Mouse (Mus musculus) activated CD4-positive, CD25-positive, alpha-beta regulatory T cell, adult 9 weeks (primary cell): ENCODE results near the gene Slc35d2. TPM values are rescaled to one million over a fixed set of nuclear protein-coding genes. Genes with fewer than 3 reads are reported as not detected.

ENCODE experiments used
- polyA plus RNA-seq: library from polyadenylated mRNA; unstranded; fragments of 100-300 nt; shearing (Covaris generic); gene quantifications from one replicate; pipeline ENCODE4 v1.2.1, GENCODE M21; 2017

Gene Slc35d2
- 31.4 TPM for polyA plus RNA-seq

GRCm38 (mm10) chr13:64128858-64129615, at the start of gene Slc35d2:
Gene Slc35d2 (minus strand): TSS chr13:64129368.

GRCm38 (mm10) chr13:64161548-64161915, 32.4 kb upstream of the Slc35d2 start, which contains the start of gene Habp4:
Gene Habp4 (plus strand): TSS chr13:64161824.

GRCm38 (mm10) chr13:64153083-64153682, 24.0 kb upstream of the Slc35d2 start, which contains the start of gene Zfp367:
Gene Zfp367 (minus strand): TSS chr13:64153202.

GRCm38 (mm10) chr13:64089130-64089529, 40.0 kb downstream of the Slc35d2 start, which contains the start of gene Hsd17b3:
Gene Hsd17b3 (minus strand): TSS chr13:64089230.

Other genes starting within 250 kb of the Slc35d2 start
- not detected for gene Hsd17b3, start 40.1 kb downstream of the Slc35d2 start, polyA plus RNA-seq
- gene Zfp367, start 23.8 kb upstream of the Slc35d2 start, polyA plus RNA-seq: 8.0 TPM
- gene Habp4, start 32.5 kb upstream of the Slc35d2 start, polyA plus RNA-seq: 1.7 TPM
- gene Cdc14b, start 145.9 kb upstream of the Slc35d2 start, polyA plus RNA-seq: 8.5 TPM
- 9.1 TPM for gene Aaed1, start 183.3 kb upstream of the Slc35d2 start, polyA plus RNA-seq
- gene Ctsl, start 241.5 kb upstream of the Slc35d2 start, polyA plus RNA-seq: 14.7 TPM